Mouse (Mus musculus) naive thymus-derived CD4-positive, alpha-beta T cell, adult 2 months (primary cell): ENCODE measurements around the gene 1700020L24Rik.

Experiments
- DNase-seq: peaks from one replicate; pipeline ENCODE4 v3.0.0-alpha.2; 2011; ENCODE audit warnings: low read depth

Gene 1700020L24Rik

DNA sequence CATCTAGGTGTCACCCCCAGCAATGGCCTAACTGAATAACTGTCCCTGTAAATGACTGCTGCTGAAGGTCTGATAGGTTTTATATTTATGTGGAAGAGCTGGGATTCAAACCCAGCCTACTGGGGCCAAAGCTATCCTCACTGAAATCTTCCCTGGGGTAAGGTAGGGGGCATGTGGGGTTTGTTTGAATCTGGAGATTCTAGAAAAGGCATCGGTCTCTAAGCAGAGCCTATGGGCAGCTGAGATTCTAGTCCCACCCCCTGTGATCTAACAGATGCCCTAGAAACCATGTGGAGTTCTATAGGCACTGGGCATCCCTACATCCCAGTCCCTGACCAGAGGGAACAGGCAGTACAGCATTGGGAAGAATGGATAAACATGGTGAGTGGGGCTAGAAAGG, at the start of gene 1700020L24Rik:
Gene 1700020L24Rik, plus strand, starts transcription at position 301 of the 400 bp plus-strand sequence.
- no peak for DNase-seq

GRCm38 (mm10) chr11:83393062-83393461, 44.4 kb upstream of the 1700020L24Rik start:
- no peak for DNase-seq

DNA sequence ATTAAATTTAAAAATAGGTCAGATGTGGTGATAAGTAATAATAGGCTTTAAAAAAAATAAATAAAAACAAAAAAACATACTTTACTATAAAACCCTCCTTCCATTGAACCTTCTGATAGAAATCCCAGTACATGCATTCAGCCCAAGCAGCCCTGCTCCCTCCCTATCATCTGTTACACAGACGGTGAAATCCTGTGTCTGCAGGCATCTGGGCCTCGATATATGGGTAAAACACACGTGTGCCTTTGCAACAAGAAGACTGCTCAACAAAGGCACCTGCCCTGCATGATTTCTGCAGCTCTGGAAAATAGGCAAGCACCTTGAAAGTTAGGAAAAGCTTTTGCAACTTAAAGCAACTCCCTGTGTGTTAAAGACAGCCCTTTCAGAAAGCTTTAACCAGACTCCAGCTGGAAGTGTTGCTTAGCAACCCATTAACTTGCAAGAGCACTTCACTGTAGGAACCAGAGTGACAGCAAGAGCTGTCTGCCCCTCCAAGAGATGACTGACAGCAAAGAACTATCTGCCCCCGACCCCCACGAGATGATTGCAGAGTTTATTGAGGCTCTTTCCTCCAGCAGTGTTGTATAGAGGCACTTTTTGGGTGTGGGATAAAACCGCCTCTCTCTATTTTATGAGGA, 42.6 kb upstream of the 1700020L24Rik start:
- no peak for DNase-seq

DNA sequence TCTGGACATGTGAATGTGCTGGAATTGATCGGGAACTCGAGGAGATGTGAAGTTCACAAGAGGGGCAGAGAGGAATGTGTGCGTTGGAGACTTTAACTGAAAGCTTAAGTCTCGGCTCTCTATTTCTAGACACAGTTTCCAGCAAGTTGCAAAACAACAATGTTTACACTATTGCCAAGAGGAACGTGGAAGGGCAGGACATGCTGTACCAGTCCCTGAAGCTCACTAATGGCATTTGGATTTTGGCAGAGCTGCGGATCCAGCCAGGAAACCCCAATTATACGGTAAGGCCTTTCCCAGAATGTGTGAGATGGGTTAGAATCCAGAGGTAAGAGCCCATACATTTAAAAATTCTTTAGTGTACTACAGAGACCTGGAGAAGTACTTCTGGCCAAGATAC, 39.9 kb upstream of the 1700020L24Rik start:
- no peak for DNase-seq

- no peak for DNase-seq
Measured at GRCm38 (mm10) chr11:83398724-83399123, 38.8 kb upstream of the 1700020L24Rik start.

- no peak for DNase-seq
Measured at GRCm38 (mm10) chr11:83403787-83404186, 33.7 kb upstream of the 1700020L24Rik start.

DNA sequence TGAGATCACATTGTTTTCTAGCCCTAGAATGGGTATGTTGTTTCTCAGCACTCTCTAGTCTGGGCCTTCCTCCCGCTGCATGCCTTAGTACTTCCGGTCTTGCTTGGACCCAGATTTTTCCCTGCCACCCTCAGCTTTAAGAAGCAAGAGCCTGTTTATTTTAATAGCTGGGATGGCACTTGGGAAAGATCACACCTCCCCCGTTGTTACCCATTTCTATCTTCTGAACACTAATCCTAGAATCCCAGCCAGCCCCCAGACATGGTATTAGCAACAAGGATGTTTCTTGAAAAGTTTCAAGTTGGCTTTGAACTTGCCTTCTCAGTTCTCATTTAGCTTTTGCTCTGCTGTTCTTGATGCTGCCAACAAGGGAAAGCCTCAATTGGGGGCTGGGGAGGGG, 31.1 kb upstream of the 1700020L24Rik start:
- no peak for DNase-seq

GRCm38 (mm10) chr11:83408242-83408641, 29.2 kb upstream of the 1700020L24Rik start:
- DNase-seq: no peak

- DNase-seq: no peak
Measured at GRCm38 (mm10) chr11:83409087-83409754, 28.3 kb upstream of the 1700020L24Rik start, which contains the start of gene Rasl10b. Gene Rasl10b (plus strand): TSS chr11:83409137.

DNA sequence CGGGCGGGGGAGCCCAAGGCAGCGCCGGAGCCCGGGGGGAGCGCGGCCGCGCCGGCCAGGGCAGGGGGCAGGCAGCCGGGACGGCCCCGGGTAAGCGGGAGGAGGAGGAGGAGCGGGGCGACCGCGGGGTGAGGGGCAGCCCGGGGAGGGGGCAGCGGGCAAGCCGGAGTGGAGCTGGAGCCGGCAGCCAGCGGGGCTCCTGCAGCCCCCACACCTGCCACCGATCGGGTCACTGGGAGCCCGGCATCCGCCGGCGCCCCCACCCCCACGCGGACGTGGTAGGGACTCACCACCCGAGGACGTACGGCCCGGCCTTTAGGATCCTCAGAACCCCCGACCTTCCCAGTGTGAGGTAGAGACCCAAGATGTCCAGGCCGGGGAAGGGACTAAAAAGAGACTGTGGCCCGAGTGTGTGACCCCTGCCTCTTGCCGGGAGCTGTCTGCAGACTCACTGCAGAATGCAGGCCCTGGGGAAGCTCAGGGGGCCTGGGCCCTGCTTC, 27.6 kb upstream of the 1700020L24Rik start:
- no peak for DNase-seq

GRCm38 (mm10) chr11:83410510-83410909, 27.0 kb upstream of the 1700020L24Rik start:
- DNase-seq: no peak

- peak; percentile 47 for DNase-seq
Measured at GRCm38 (mm10) chr11:83417080-83417479, 20.4 kb upstream of the 1700020L24Rik start.

DNA sequence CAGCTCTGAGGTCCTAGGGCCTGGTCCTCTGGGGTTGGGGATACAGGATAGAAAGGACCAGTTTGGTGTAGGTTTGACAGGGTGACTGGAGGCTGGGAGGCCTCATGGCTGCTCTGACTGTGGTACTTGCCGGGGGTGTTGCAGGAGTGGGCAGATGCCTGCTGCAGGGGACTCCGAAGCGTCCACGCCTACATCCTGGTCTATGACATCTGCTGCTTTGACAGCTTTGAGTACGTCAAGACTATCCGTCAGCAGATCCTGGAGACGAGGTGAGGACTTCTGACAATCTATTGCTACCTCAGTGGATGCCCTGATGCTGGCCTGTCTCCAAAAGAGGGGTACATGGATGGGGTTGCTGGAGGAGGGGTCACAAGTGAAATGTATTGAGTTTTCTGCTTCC, 19.8 kb upstream of the 1700020L24Rik start:
- no peak for DNase-seq

- no peak for DNase-seq
Measured at GRCm38 (mm10) chr11:83418566-83418965, 18.9 kb upstream of the 1700020L24Rik start.

DNA sequence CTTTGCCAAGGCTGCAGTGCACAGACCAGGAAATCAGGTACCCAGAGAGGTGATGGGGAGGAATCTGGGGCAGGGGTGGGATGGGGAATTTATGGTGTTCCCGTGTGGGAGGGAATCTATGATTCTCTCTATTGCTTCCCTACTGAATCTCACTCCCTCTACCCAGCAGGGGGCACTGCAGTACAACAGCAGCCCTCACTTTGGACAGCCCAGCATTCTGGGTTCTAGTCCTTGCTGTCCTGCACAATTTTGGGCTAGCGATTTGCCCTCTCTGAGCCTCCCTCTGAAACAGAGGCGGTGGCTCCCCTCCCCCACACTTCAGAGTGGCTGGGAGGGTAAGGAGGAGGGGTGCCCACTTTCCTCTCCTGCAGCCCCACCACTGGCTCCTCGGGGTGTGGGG, 17.1 kb upstream of the 1700020L24Rik start:
- DNase-seq: no peak

GRCm38 (mm10) chr11:83421305-83421704, 16.2 kb upstream of the 1700020L24Rik start:
- DNase-seq: peak; percentile 74

DNA sequence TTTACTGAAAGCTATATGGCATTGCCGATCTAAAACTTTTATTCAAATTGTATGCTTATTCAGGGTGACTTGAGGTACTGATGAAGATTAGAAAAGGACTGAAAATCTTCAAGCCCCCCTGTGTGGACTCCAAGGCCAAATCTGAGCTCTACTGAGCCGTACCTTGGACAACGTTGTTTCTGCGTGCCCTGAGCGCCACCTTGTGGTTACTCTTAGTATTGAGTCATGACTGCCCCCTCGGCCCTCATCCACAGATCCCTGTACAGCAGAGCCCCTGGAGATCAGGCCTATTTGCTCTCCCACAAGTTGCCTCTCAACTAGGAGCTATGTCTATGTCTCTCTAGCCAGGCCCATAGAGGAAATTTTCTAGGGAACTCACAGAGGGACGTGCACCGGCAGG, 12.8 kb upstream of the 1700020L24Rik start:
- peak; percentile 84 for DNase-seq

DNA sequence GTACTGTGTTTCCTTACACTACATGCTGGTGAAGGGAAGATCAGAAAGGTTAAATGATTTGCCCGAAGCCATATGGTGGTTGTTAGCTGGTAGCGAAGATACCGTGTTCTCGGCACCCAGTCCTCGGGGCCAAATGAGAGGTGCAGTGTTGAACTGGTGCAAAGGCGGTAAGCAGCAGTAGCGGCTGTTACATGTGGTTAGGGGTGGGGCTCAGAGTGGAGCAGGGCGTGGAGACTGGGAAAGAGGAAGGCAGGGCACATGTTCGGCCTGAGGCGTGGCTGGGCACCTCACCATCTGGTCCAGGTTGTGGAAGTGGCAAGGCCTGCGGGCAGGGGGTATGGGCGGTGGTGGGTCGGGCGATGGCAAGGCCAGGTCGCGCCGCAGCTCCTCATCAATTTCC, 10.5 kb upstream of the 1700020L24Rik start:
- DNase-seq: peak; percentile 48

DNA sequence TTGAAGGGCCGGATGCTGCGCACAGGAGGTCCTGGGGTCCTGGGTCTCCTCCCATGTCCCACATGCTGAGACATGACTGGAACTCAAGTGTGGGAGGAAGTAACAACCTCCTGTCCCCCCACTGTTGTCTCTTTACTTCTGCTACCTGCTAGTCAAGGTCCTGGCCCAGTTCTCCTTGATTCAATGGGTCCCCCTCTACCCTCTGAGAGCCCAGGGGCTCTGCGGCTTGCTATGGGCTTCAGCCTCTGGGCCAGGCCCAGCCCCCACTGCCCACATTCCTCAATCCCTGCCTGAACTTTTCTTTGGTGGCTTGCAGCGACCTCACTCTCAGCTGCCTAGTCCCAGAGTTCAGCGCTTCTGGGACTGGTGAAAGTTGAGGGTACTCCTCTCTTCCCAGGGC, 8.1 kb upstream of the 1700020L24Rik start, which contains the start of gene Gas2l2:
Gene Gas2l2, minus strand, starts transcription at position 101 of the 400 bp plus-strand sequence.
- DNase-seq: no peak

DNA sequence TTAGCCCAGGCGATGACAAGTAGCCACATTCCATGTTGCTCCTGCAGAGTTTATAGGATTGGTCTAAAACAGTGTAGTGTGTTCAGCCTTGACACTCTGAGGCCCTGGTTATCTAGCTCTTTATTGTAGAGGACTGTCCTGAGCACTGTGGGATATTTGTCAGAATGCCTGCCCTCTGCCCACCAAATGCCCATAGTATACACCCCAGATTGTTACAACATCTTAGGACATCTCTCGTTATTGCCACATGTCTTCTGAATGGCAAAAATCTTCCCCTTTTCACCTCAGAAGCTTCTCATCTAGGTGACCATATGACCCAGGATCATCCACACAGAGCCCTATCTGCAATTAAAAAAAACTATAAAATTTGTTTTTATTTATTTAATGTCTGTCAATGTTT, 4.9 kb upstream of the 1700020L24Rik start:
- no peak for DNase-seq

GRCm38 (mm10) chr11:83439426-83440060, 2.1 kb downstream of the 1700020L24Rik start:
- DNase-seq: peak; percentile 48

DNA sequence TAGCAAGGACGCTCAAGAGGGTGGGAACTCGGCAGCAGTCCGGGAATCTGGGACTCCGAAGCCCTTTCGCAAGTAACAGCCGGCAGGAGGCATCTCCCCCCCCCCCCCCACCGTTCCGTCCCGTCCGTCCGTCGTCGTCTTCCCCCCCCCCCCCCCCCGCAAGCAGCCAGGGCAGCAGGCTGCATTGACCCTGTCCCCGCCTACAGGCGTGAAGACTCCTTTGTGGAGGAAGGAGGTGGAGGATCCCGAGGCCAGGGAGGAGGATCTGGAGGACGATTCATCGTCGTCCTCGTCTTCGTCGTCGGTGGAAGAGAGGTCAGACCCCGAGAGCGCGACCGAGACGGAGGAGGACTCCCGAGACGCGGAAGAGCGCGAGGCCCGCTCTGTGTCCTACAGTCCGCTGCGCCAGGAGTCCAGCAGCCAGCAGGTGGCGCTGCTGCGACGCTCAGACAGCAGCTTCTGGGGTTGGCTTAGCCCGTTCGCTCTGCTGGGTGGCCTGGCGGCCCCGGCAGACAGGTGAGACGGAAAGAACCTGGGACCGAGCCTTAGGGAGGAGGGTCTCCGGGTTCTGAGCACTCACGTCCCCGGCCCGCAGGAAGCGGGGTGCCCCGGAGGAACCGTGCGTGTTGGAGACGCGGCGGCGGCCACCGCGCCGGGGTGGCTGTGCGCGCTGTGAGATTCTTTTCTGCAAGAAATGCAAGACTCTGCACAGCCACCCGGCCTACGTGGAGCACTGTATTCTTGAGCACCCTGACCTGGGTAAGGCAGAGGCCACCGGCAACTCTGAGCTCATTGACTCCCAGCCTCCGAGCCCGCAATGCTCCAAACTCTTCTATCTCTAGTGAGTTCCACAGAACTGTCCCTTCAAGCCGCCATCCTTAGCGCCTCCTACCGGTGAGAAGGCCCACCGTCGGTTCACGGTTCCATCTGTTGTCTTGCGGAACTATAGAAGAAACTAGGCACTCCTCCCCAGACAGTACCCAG, 2.9 kb downstream of the 1700020L24Rik start:
- peak; percentile 97 for DNase-seq
